Mouse (Mus musculus) cerebellum, postnatal 4 days (tissue): Measurements from ENCODE around the gene Nat8f1.
A peak's percentile ranks its signal among the peaks of the same experiment; 100 is the strongest.
"Not testable (repeated sequence)": the region's sequence is repeated elsewhere in the genome, so short reads cannot be mapped to it uniquely, and the experiment has no call there.

ENCODE experiments used
- DNase-seq, 2 experiments: peaks; one replicate each; pipeline ENCODE4 v3.0.0; 2022; ENCODE audit warnings: low spot score in 2 of 2, mixed read lengths in 1 of 2

The Nat8f1 gene

GRCm38 (mm10) chr6:85915539-85916513 lies at the start of gene Nat8f1:
Nat8f1 (minus strand) TSS chr6:85915687.
- DNase-seq = peak; percentile 61 to 83

- peak; percentile 80 to 93 for DNase-seq
Observed at GRCm38 (mm10) chr6:85961101-85962091, 45.9 kb upstream of the Nat8f1 start, which contains the start of gene Dusp11. Dusp11 (minus strand) TSS chr6:85961667.

GRCm38 (mm10) chr6:85957581-85957980 lies 42.1 kb upstream of the Nat8f1 start:
- DNase-seq = no peak

- DNase-seq = no peak
Observed at GRCm38 (mm10) chr6:85948549-85948948, 33.1 kb upstream of the Nat8f1 start.

- DNase-seq = no peak
Observed at GRCm38 (mm10) chr6:85942469-85942868, 27.0 kb upstream of the Nat8f1 start.

GRCm38 (mm10) chr6:85938701-85939100 lies 23.2 kb upstream of the Nat8f1 start:
- no peak for DNase-seq

GRCm38 (mm10) chr6:85936508-85937465 lies 21.3 kb upstream of the Nat8f1 start:
- DNase-seq = peak; percentile 52 to 85

- no peak for DNase-seq
Observed at GRCm38 (mm10) chr6:85935646-85936045, 20.2 kb upstream of the Nat8f1 start.

GRCm38 (mm10) chr6:85934047-85934446 lies 18.6 kb upstream of the Nat8f1 start:
- DNase-seq = no peak

- DNase-seq = no peak
Observed at GRCm38 (mm10) chr6:85929312-85929711, 13.8 kb upstream of the Nat8f1 start.

- no peak for DNase-seq
Observed at GRCm38 (mm10) chr6:85927476-85928464, 12.3 kb upstream of the Nat8f1 start.

GRCm38 (mm10) chr6:85926709-85927108 lies 11.2 kb upstream of the Nat8f1 start:
- no peak for DNase-seq

- DNase-seq = no peak
Observed at GRCm38 (mm10) chr6:85923643-85924042, 8.2 kb upstream of the Nat8f1 start.

GRCm38 (mm10) chr6:85919401-85919800 lies 3.9 kb upstream of the Nat8f1 start:
- DNase-seq = no peak

- DNase-seq = not testable (repeated sequence)
Observed at GRCm38 (mm10) chr6:85918341-85918740, 2.9 kb upstream of the Nat8f1 start.

- no peak for DNase-seq
Observed at GRCm38 (mm10) chr6:85916596-85916995, 1.1 kb upstream of the Nat8f1 start.

GRCm38 (mm10) chr6:85915141-85915538 lies 347 bp downstream of the Nat8f1 start:
- DNase-seq = no peak

GRCm38 (mm10) chr6:85911587-85911986 lies 3.9 kb downstream of the Nat8f1 start, which contains the start of gene Tprkb:
Tprkb (plus strand) TSS chr6:85911865.
- DNase-seq = no peak

- DNase-seq = no peak
Observed at GRCm38 (mm10) chr6:85909704-85910103, 5.8 kb downstream of the Nat8f1 start.
